Mouse (Mus musculus) kidney, embryonic 14.5 days (tissue): ENCODE results near the gene Ice2. TPM values are rescaled to one million over a fixed set of nuclear protein-coding genes. Genes with fewer than 3 reads are reported as not detected.

Experiments
- ATAC-seq: fragments of 200-750 bp; cut with Nextera tagmentation; 2 replicates; pipeline ENCODE4 v1.8.0; 2017; ENCODE audit warnings: moderate number of reproducible peaks, mild to moderate bottlenecking, moderate TSS enrichment, moderate library complexity; ENCODE audit not compliant: low FRiP score, low TSS enrichment
- H3K27ac ChIP-seq: fragments of 300-500 bp; sonication (generic); 2 replicates; pipeline ENCODE4 v1.5.1; 2014; ENCODE audit warnings: low read depth, mild to moderate bottlenecking, low read length, moderate library complexity, mixed read lengths
- H3K27me3 ChIP-seq: fragments of 300-500 bp; sonication (generic); 2 replicates; pipeline ENCODE4 v1.6.1; 2014; ENCODE audit warnings: mild to moderate bottlenecking, low read length; ENCODE audit not compliant: control insufficient read depth, insufficient read depth
- H3K36me3 ChIP-seq: fragments of 300-500 bp; sonication (generic); 2 replicates; pipeline ENCODE4 v1.6.1; 2014; ENCODE audit warnings: low read length, mixed read lengths; ENCODE audit not compliant: control insufficient read depth, insufficient read depth
- H3K4me1 ChIP-seq: fragments of 300-500 bp; sonication (generic); 2 replicates; pipeline ENCODE4 v1.6.1; 2014; ENCODE audit warnings: low read length, mixed read lengths; ENCODE audit not compliant: control insufficient read depth, insufficient read depth
- H3K4me2 ChIP-seq: fragments of 300-500 bp; sonication (generic); replicated peaks from 2 replicates; pipeline ENCODE4 v1.6.1; 2014; ENCODE audit warnings: low read depth, mild to moderate bottlenecking, low read length
- H3K4me3 ChIP-seq: fragments of 300-500 bp; sonication (generic); 2 replicates; pipeline ENCODE4 v1.5.1; 2014; ENCODE audit warnings: mild to moderate bottlenecking, low read length
- H3K9ac ChIP-seq: fragments of 300-500 bp; sonication (generic); 2 replicates; pipeline ENCODE4 v1.6.1; 2014; ENCODE audit warnings: low read depth, mild to moderate bottlenecking, low read length, moderate library complexity
- H3K9me3 ChIP-seq: fragments of 300-500 bp; sonication (generic); 2 replicates; pipeline ENCODE4 v1.6.1; 2016; ENCODE audit warnings: low read length; ENCODE audit not compliant: control insufficient read depth
- WGBS: fragments of 180-500 bp; shearing (Covaris S2); extraction: QIAGEN DNeasy Blood & Tissue Kit; methylation state at CpG from one replicate; pipeline ENCODE4 v1.1.7; 2014; 5-methylcytosine and 5-hydroxymethylcytosine counted together
- microRNA-seq: library from miRNA; unstranded; fragments of <30 nt; microRNA quantifications from one replicate; pipeline ENCODE4, GENCODE M21; 2016
- polyA plus RNA-seq: library from polyadenylated mRNA; unstranded; fragments of >200 nt; fragmentation: Nextera tagmentation; extraction: Ambion mirVana; gene quantifications from 2 replicates; pipeline ENCODE4 v1.2.1, GENCODE M21; 2014

Ice2 gene
- polyA plus RNA-seq, 1 experiment from 2014 or later = 23.3 TPM

DNA sequence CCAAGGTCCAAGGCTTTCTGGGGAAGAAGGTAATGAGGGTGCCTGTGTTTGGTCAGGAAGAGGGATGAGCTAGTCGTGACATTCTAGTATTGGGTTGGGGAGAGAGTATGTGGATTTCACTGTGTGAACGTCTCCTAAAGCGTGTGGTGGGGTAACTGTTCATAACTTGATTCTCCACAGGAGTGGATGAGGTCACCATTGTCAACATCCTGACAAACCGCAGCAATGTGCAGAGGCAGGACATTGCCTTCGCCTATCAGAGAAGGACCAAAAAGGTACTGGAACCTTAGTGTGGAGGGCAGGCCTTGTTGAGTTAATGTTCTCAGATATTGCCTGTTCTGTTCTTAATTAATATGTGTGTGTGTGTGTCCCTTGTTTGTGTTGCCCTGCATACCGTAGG lies 78.2 kb downstream of the Ice2 start:
- H3K9ac ChIP-seq = no peak overlapping the region
- WGBS = 86% methylated on average over 6 of the region's 6 CpGs
- H3K4me2 ChIP-seq = no peak overlapping the region
- peaks cover 28% of the 10 kb centered on the region; the same call in 1 of the 2 replicates for H3K36me3 ChIP-seq
- peaks cover 31% of the 10 kb centered on the region for H3K4me1 ChIP-seq
- no peak for ATAC-seq
- no peaks in the 10 kb centered on the region for H3K27me3 ChIP-seq
- H3K27ac ChIP-seq = no peak overlapping the region
- H3K9me3 ChIP-seq = no peaks in the 10 kb centered on the region
- H3K4me3 ChIP-seq = no peak overlapping the region

DNA sequence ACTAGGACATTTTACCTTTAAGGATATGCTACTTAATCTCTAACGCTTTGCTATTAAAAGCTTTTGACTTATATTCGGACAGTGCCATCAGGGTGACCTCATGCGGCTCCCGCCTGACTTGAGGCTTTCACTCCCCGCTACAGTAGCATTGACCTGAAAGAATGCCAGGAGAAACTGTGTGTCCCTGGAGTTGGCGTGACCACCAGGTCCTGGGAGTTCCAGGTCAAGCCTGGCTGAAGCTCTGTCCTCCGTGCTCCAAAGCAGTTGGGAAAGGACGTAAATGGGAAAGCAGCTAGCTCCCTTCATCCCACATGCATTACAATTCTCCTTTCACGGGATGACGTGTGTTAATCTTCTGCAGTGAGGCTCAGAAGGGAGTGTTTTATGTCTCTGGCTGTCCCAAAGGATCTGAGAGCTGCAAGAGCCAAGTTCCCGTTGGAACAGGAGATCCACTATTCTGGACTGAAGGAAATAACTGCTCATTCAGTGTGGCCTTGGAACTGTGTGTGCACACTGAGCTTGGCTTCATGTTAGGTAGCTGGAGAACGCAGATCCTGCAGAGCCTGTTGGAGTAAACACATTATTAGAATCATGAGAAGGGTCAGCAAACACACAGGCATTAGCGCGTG lies 79.6 kb downstream of the Ice2 start:
- 0 out of 2 replicates have a peak, but pooled peaks have one; percentile 28 for ATAC-seq
- no peaks in the 10 kb centered on the region for H3K27me3 ChIP-seq
- H3K9me3 ChIP-seq = no peaks in the 10 kb centered on the region
- peaks cover 21% of the 10 kb centered on the region for H3K4me1 ChIP-seq
- H3K4me3 ChIP-seq = no peak overlapping the region
- H3K36me3 ChIP-seq = peaks cover 37% of the 10 kb centered on the region; the same call in 1 of the 2 replicates
- peak overlapping the region; percentile 55; the same call in 1 of the 2 replicates for H3K27ac ChIP-seq
- no peak overlapping the region for H3K4me2 ChIP-seq
- H3K9ac ChIP-seq = peak overlapping the region; percentile 12; the same call in 1 of the 2 replicates
- 41% methylated on average over 14 of the region's 14 CpGs for WGBS

DNA sequence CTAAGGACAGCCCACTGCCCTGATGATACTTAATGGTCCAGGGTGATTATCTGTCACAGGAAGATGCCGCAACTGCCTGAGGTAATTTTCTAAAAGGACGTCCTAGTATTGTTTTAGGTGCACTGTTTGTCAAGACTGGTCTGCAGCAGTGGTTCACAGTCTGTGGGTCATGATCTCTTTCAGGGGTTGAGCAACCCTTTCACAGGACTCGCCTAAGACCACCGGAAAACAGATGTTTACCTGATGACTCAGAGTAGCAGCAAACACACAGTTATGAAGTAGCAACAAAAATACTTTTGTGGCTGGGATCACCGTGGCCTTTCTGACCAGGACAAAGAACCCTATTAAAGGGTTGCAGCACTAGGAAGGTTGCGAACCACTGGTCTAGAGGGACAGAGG lies 80.1 kb downstream of the Ice2 start:
- peak overlapping the region; percentile 55; the same call in 1 of the 2 replicates for H3K27ac ChIP-seq
- peaks cover 40% of the 10 kb centered on the region; the same call in 1 of the 2 replicates for H3K36me3 ChIP-seq
- no peaks in the 10 kb centered on the region for H3K27me3 ChIP-seq
- H3K9ac ChIP-seq = 0 out of 2 replicates have a peak overlapping the region, but pooled peaks have one; percentile 12
- peaks cover 16% of the 10 kb centered on the region for H3K4me1 ChIP-seq
- ATAC-seq = no peak
- no peaks in the 10 kb centered on the region for H3K9me3 ChIP-seq
- H3K4me2 ChIP-seq = no peak overlapping the region
- 52% methylated on average over 6 of the region's 6 CpGs for WGBS
- H3K4me3 ChIP-seq = no peak overlapping the region

DNA sequence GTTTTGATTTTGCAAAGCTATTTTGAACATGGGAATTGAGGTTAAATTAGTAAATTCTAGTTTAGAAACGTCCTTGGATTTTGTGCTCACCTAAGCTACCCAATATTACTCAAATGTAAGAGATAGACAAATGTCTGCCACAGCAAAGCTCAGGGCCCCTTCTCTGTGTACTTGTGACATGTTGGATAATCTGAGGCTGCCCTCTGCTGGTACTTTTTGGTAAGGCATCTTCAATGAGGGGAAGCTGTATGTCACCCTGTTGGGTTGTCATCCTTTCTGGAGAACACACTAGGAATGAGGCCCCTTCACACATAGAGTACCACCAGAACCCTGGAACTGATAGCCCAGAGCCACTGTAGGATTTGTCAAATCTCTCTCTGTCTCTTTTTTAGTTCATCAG lies 82.6 kb downstream of the Ice2 start:
- Histone ChIP-seq H3K9me3 (no peaks in the 10 kb centered on the region), H3K36me3 (peaks cover 49% of the 10 kb centered on the region; the same call in 1 of the 2 replicates), H3K4me1 (peaks cover 16% of the 10 kb centered on the region), H3K27me3 (no peaks in the 10 kb centered on the region), H3K4me3 (no peak overlapping the region), H3K4me2 (no peak overlapping the region), H3K27ac (no peak overlapping the region), H3K9ac (no peak overlapping the region)
- no peak for ATAC-seq
- 5% methylated on average over 1 of the region's 1 CpGs for WGBS

Small RNA genes within 50 kb of the gene (microRNA-seq; reads per million reads assigned to microRNA genes)
- gene Mir3109 = 2.1 reads per million, percentile 3 among the genes with 10 or more reads in this experiment

Other genes with a start within 250 kb of the Ice2 start
- gene Anxa2, start 55.7 kb downstream of the Ice2 start, polyA plus RNA-seq = 463 and 482 TPM in 2 replicates